Mouse (Mus musculus): ENCODE data around the gene Tefm. TPM values are rescaled to one million over a fixed set of nuclear protein-coding genes. Genes with fewer than 3 reads are reported as not detected.
"Not testable (repeated sequence)": the region's sequence is repeated elsewhere in the genome, so short reads cannot be mapped to it uniquely, and the experiment has no call there.

Tefm gene
- polyA plus RNA-seq (2015; fragmentation: Nextera tagmentation; extraction: Ambion mirVana), result 21.0 and 22.0 TPM in 2 replicates

- WGBS, result under 1% methylated on average over 40 of the region's 40 CpGs
- Histone ChIP-seq H3K9me3 (ENCODE audit: control insufficient read depth, low read length) (no peaks in the 10 kb centered on the region), H3K4me1 (ENCODE audit: control insufficient read depth, insufficient read depth, low read depth, low read length) (peaks cover 10% of the 10 kb centered on the region), H3K27me3 (replicated peaks; ENCODE audit: control insufficient read depth, insufficient read depth, low read length) (no peaks in the 10 kb centered on the region), H3K4me3 (ENCODE audit: low read length) (peak within 1 kb of the TSS; percentile 58), H3K27ac (ENCODE audit: low read depth, low read length) (peak within 1 kb of the TSS; percentile 85), H3K9ac (ENCODE audit: low read depth, low read length) (peak within 1 kb of the TSS; percentile 80), H3K4me2 (ENCODE audit: low read length) (peak within 1 kb of the TSS; percentile 72), H3K36me3 (ENCODE audit: control insufficient read depth, insufficient read depth, low read length) (peaks cover 3% of the 10 kb centered on the region; the same call in 1 of the 2 replicates)
- peak; percentile 97 for ATAC-seq
These were observed at the start of gene Tefm for GRCm38 (mm10) chr11:80141825-80142521. Tefm (minus strand) TSS chr11:80142175.

- no peaks in the 10 kb centered on the region for H3K27me3 ChIP-seq (replicated peaks; ENCODE audit: control insufficient read depth, insufficient read depth, low read length)
- no peak overlapping the region for H3K9ac ChIP-seq (ENCODE audit: low read depth, low read length)
- no peak overlapping the region for H3K27ac ChIP-seq (ENCODE audit: low read depth, low read length)
- no peaks in the 10 kb centered on the region for H3K9me3 ChIP-seq (ENCODE audit: control insufficient read depth, low read length)
- no peaks in the 10 kb centered on the region for H3K4me1 ChIP-seq (ENCODE audit: control insufficient read depth, insufficient read depth, low read depth, low read length)
- H3K4me3 ChIP-seq (ENCODE audit: low read length), result no peak overlapping the region
- 80% methylated on average over 4 of the region's 4 CpGs for WGBS
- no peak overlapping the region for H3K4me2 ChIP-seq (ENCODE audit: low read length)
- H3K36me3 ChIP-seq (ENCODE audit: control insufficient read depth, insufficient read depth, low read length), result no peaks in the 10 kb centered on the region
- no peak for ATAC-seq
These were observed 48.3 kb upstream of the Tefm start for GRCm38 (mm10) chr11:80190280-80190679.

GRCm38 (mm10) chr11:80185441-80185976 lies 43.5 kb upstream of the Tefm start:
- not testable (repeated sequence) for H3K4me1 ChIP-seq (ENCODE audit: control insufficient read depth, insufficient read depth, low read depth, low read length); H3K36me3 ChIP-seq (ENCODE audit: control insufficient read depth, insufficient read depth, low read length); H3K27me3 ChIP-seq (replicated peaks; ENCODE audit: control insufficient read depth, insufficient read depth, low read length); H3K27ac ChIP-seq (ENCODE audit: low read depth, low read length); H3K4me2 ChIP-seq (ENCODE audit: low read length); H3K9me3 ChIP-seq (ENCODE audit: control insufficient read depth, low read length); H3K4me3 ChIP-seq (ENCODE audit: low read length); ATAC-seq; H3K9ac ChIP-seq (ENCODE audit: low read depth, low read length)
- 49% methylated on average over 5 of the region's 5 CpGs for WGBS

- peak overlapping the region; percentile 67 for H3K4me2 ChIP-seq (ENCODE audit: low read length)
- 87% methylated on average over 6 of the region's 6 CpGs for WGBS
- no peak overlapping the region for H3K9ac ChIP-seq (ENCODE audit: low read depth, low read length)
- H3K9me3 ChIP-seq (ENCODE audit: control insufficient read depth, low read length), result no peaks in the 10 kb centered on the region
- H3K4me1 ChIP-seq (ENCODE audit: control insufficient read depth, insufficient read depth, low read depth, low read length), result no peaks in the 10 kb centered on the region
- H3K4me3 ChIP-seq (ENCODE audit: low read length), result no peak overlapping the region; the same call in 1 of the 2 replicates
- H3K27ac ChIP-seq (ENCODE audit: low read depth, low read length), result no peak overlapping the region
- H3K27me3 ChIP-seq (replicated peaks; ENCODE audit: control insufficient read depth, insufficient read depth, low read length), result no peaks in the 10 kb centered on the region
- no peak for ATAC-seq
- no peaks in the 10 kb centered on the region for H3K36me3 ChIP-seq (ENCODE audit: control insufficient read depth, insufficient read depth, low read length)
These were observed 42.6 kb upstream of the Tefm start for GRCm38 (mm10) chr11:80184531-80185071.

- peak; percentile 77 for ATAC-seq
- 2% methylated on average over 33 of the region's 33 CpGs for WGBS
These were observed 41.8 kb upstream of the Tefm start, which contains the start of gene Rnf135 for GRCm38 (mm10) chr11:80183705-80184255. Rnf135 (plus strand) TSS chr11:80183851.

GRCm38 (mm10) chr11:80183054-80183704 lies 41.2 kb upstream of the Tefm start:
- peak overlapping the region; percentile 67 for H3K4me2 ChIP-seq (ENCODE audit: low read length)
- peak overlapping the region; percentile 79 for H3K9ac ChIP-seq (ENCODE audit: low read depth, low read length)
- H3K36me3 ChIP-seq (ENCODE audit: control insufficient read depth, insufficient read depth, low read length); H3K9me3 ChIP-seq (ENCODE audit: control insufficient read depth, low read length); H3K27me3 ChIP-seq (replicated peaks; ENCODE audit: control insufficient read depth, insufficient read depth, low read length); H3K4me1 ChIP-seq (ENCODE audit: control insufficient read depth, insufficient read depth, low read depth, low read length): not testable (repeated sequence)
- H3K4me3 ChIP-seq (ENCODE audit: low read length), result peak overlapping the region; percentile 59
- H3K27ac ChIP-seq (ENCODE audit: low read depth, low read length), result peak overlapping the region; percentile 77
- ATAC-seq, result peak; percentile 56
- WGBS, result 46% methylated on average over 12 of the region's 12 CpGs

More at GRCm38 (mm10) chr11:80183705-80184255, 41.8 kb upstream of the Tefm start, which contains the start of gene Rnf135:
- H3K4me1 ChIP-seq (ENCODE audit: control insufficient read depth, insufficient read depth, low read depth, low read length), result no peaks in the 10 kb centered on the region
- H3K27ac ChIP-seq (ENCODE audit: low read depth, low read length), result peak within 1 kb of the TSS; percentile 77
- no peaks in the 10 kb centered on the region for H3K36me3 ChIP-seq (ENCODE audit: control insufficient read depth, insufficient read depth, low read length)
- H3K9me3 ChIP-seq (ENCODE audit: control insufficient read depth, low read length), result no peaks in the 10 kb centered on the region
- peak within 1 kb of the TSS; percentile 59 for H3K4me3 ChIP-seq (ENCODE audit: low read length)
- peak within 1 kb of the TSS; percentile 67 for H3K4me2 ChIP-seq (ENCODE audit: low read length)
- H3K27me3 ChIP-seq (replicated peaks; ENCODE audit: control insufficient read depth, insufficient read depth, low read length), result no peaks in the 10 kb centered on the region
- peak within 1 kb of the TSS; percentile 79 for H3K9ac ChIP-seq (ENCODE audit: low read depth, low read length)

GRCm38 (mm10) chr11:80181021-80181749 lies 39.2 kb upstream of the Tefm start:
- H3K4me2 ChIP-seq (ENCODE audit: low read length), result no peak overlapping the region
- H3K9me3 ChIP-seq (ENCODE audit: control insufficient read depth, low read length), result no peaks in the 10 kb centered on the region
- no peaks in the 10 kb centered on the region for H3K4me1 ChIP-seq (ENCODE audit: control insufficient read depth, insufficient read depth, low read depth, low read length)
- H3K36me3 ChIP-seq (ENCODE audit: control insufficient read depth, insufficient read depth, low read length), result no peaks in the 10 kb centered on the region
- no peak overlapping the region for H3K27ac ChIP-seq (ENCODE audit: low read depth, low read length)
- WGBS, result 75% methylated on average over 5 of the region's 5 CpGs
- H3K27me3 ChIP-seq (replicated peaks; ENCODE audit: control insufficient read depth, insufficient read depth, low read length), result no peaks in the 10 kb centered on the region
- ATAC-seq, result no peak
- H3K9ac ChIP-seq (ENCODE audit: low read depth, low read length), result no peak overlapping the region
- H3K4me3 ChIP-seq (ENCODE audit: low read length), result no peak overlapping the region

GRCm38 (mm10) chr11:80178316-80178715 lies 36.3 kb upstream of the Tefm start:
- WGBS, result 86% methylated on average over 8 of the region's 8 CpGs
- no peak for ATAC-seq
- no peak overlapping the region for H3K9ac ChIP-seq (ENCODE audit: low read depth, low read length)

More at GRCm38 (mm10) chr11:80178316-80178715, 36.3 kb upstream of the Tefm start:
- H3K4me1 ChIP-seq (ENCODE audit: control insufficient read depth, insufficient read depth, low read depth, low read length), result no peaks in the 10 kb centered on the region
- no peaks in the 10 kb centered on the region for H3K9me3 ChIP-seq (ENCODE audit: control insufficient read depth, low read length)
- H3K27ac ChIP-seq (ENCODE audit: low read depth, low read length), result no peak overlapping the region
- H3K4me3 ChIP-seq (ENCODE audit: low read length), result no peak overlapping the region
- no peaks in the 10 kb centered on the region for H3K36me3 ChIP-seq (ENCODE audit: control insufficient read depth, insufficient read depth, low read length)
- H3K27me3 ChIP-seq (replicated peaks; ENCODE audit: control insufficient read depth, insufficient read depth, low read length), result no peaks in the 10 kb centered on the region; the same call in 1 of the 2 replicates
- no peak overlapping the region for H3K4me2 ChIP-seq (ENCODE audit: low read length)
